Mouse (Mus musculus) testis, adult 2 months (tissue): ENCODE data around the gene Ccdc177.

ENCODE experiments used
- CTCF ChIP-seq: fragments of 200-500 bp; IDR thresholded peaks from 2 replicates; pipeline ENCODE4 v1.5.1; 2012; ENCODE audit warnings: low read depth, mild to moderate bottlenecking, inconsistent platforms, low read length, moderate library complexity; ENCODE audit not compliant: control insufficient read depth, insufficient read depth, insufficient replicate concordance
- POLR2A ChIP-seq: fragments of 200-500 bp; IDR thresholded peaks from 2 replicates; pipeline ENCODE4 v1.6.1; 2012; ENCODE audit warnings: low read depth, mild to moderate bottlenecking, inconsistent platforms, low read length, moderate library complexity; ENCODE audit not compliant: control insufficient read depth

- no peak for TF ChIP-seq CTCF
- TF ChIP-seq POLR2A, result no peak
Measured at GRCm38 (mm10) chr12:80715915-80716314, 44.6 kb downstream of the Ccdc177 start.
